Mouse (Mus musculus): ENCODE results near the gene 0610030E20Rik. TPM values are rescaled to one million over a fixed set of nuclear protein-coding genes. Genes with fewer than 3 reads are reported as not detected.
A peak's percentile ranks its signal among the peaks of the same experiment; 100 is the strongest.

The 0610030E20Rik gene
- polyA plus RNA-seq, 1 experiment from 2014 or later: 17.1 TPM

GRCm38 (mm10) chr6:72388791-72389329, 41.7 kb downstream of the 0610030E20Rik start:
- H3K9me3 ChIP-seq (ENCODE audit: control insufficient read depth, low read length): no peaks in the 10 kb centered on the region
- peak overlapping the region; percentile 100 for H3K27ac ChIP-seq (ENCODE audit: low read depth, low read length)
- ATAC-seq (replicated peaks; ENCODE audit: low FRiP score) (no peak), DNase-seq (ENCODE audit: low spot score) (no peak)
- peak overlapping the region; percentile 88 for H3K9ac ChIP-seq (ENCODE audit: low read depth, low read length)
- WGBS: 59% methylated on average over 6 of the region's 6 CpGs
- H3K4me1 ChIP-seq (replicated peaks; ENCODE audit: control insufficient read depth, insufficient read depth, low read length): peaks cover 46% of the 10 kb centered on the region
- no peaks in the 10 kb centered on the region for H3K27me3 ChIP-seq (replicated peaks; ENCODE audit: control insufficient read depth, insufficient read depth, low read length)
- peaks cover 7% of the 10 kb centered on the region; the same call in 1 of the 2 replicates for H3K36me3 ChIP-seq (ENCODE audit: control insufficient read depth, insufficient read depth, low read length)
- peak overlapping the region; percentile 77 for H3K4me3 ChIP-seq (ENCODE audit: low read depth, low read length)
- H3K4me2 ChIP-seq: peak overlapping the region; percentile 69

- ATAC-seq (replicated peaks; ENCODE audit: low FRiP score) (peak; percentile 91), DNase-seq (ENCODE audit: low spot score) (no peak)
- Histone ChIP-seq H3K4me2 (peak overlapping the region; percentile 69), H3K4me1 (replicated peaks; ENCODE audit: control insufficient read depth, insufficient read depth, low read length) (peaks cover 41% of the 10 kb centered on the region), H3K4me3 (ENCODE audit: low read depth, low read length) (peak overlapping the region; percentile 77), H3K27me3 (replicated peaks; ENCODE audit: control insufficient read depth, insufficient read depth, low read length) (no peaks in the 10 kb centered on the region), H3K9me3 (ENCODE audit: control insufficient read depth, low read length) (no peaks in the 10 kb centered on the region), H3K9ac (ENCODE audit: low read depth, low read length) (peak overlapping the region; percentile 88), H3K36me3 (ENCODE audit: control insufficient read depth, insufficient read depth, low read length) (peaks cover 7% of the 10 kb centered on the region; the same call in 1 of the 2 replicates), H3K27ac (ENCODE audit: low read depth, low read length) (peak overlapping the region; percentile 100)
- 8% methylated on average over 13 of the region's 13 CpGs for WGBS
These were observed 42.4 kb downstream of the 0610030E20Rik start for GRCm38 (mm10) chr6:72389471-72389940.

- Histone ChIP-seq H3K9me3 (ENCODE audit: control insufficient read depth, low read length) (no peaks in the 10 kb centered on the region), H3K27ac (ENCODE audit: low read depth, low read length) (peak within 1 kb of the TSS; percentile 100), H3K9ac (ENCODE audit: low read depth, low read length) (peak within 1 kb of the TSS; percentile 88), H3K4me2 (peak within 1 kb of the TSS; percentile 69), H3K36me3 (ENCODE audit: control insufficient read depth, insufficient read depth, low read length) (peaks cover 4% of the 10 kb centered on the region; the same call in 1 of the 2 replicates), H3K27me3 (replicated peaks; ENCODE audit: control insufficient read depth, insufficient read depth, low read length) (no peaks in the 10 kb centered on the region), H3K4me1 (replicated peaks; ENCODE audit: control insufficient read depth, insufficient read depth, low read length) (peaks cover 35% of the 10 kb centered on the region), H3K4me3 (ENCODE audit: low read depth, low read length) (peak within 1 kb of the TSS; percentile 77)
- DNase-seq (ENCODE audit: low spot score) (peak; percentile 83), ATAC-seq (replicated peaks; ENCODE audit: low FRiP score) (peak; percentile 34)
- under 1% methylated on average over 33 of the region's 33 CpGs for WGBS
These were observed 43.0 kb downstream of the 0610030E20Rik start, which contains the start of gene Vamp8 for GRCm38 (mm10) chr6:72389941-72390771. Gene Vamp8, minus strand, starts transcription at chr6:72390703.

GRCm38 (mm10) chr6:72390795-72391521, 43.8 kb downstream of the 0610030E20Rik start:
- H3K27me3 ChIP-seq (replicated peaks; ENCODE audit: control insufficient read depth, insufficient read depth, low read length): no peaks in the 10 kb centered on the region
- peak overlapping the region; percentile 77 for H3K4me3 ChIP-seq (ENCODE audit: low read depth, low read length)
- peak overlapping the region; percentile 69 for H3K4me2 ChIP-seq
- peak; percentile 70 for ATAC-seq (replicated peaks; ENCODE audit: low FRiP score)
- peak overlapping the region; percentile 88 for H3K9ac ChIP-seq (ENCODE audit: low read depth, low read length)
- no peaks in the 10 kb centered on the region for H3K9me3 ChIP-seq (ENCODE audit: control insufficient read depth, low read length)
- 6% methylated on average over 12 of the region's 12 CpGs for WGBS
- H3K36me3 ChIP-seq (ENCODE audit: control insufficient read depth, insufficient read depth, low read length): no peaks in the 10 kb centered on the region; the same call in 1 of the 2 replicates
- H3K27ac ChIP-seq (ENCODE audit: low read depth, low read length): peak overlapping the region; percentile 100
- DNase-seq (ENCODE audit: low spot score): peak; percentile 70
- peaks cover 27% of the 10 kb centered on the region for H3K4me1 ChIP-seq (replicated peaks; ENCODE audit: control insufficient read depth, insufficient read depth, low read length)

GRCm38 (mm10) chr6:72392341-72392740, 45.2 kb downstream of the 0610030E20Rik start:
- DNase-seq (ENCODE audit: low spot score) (no peak), ATAC-seq (replicated peaks; ENCODE audit: low FRiP score) (no peak)
- Histone ChIP-seq H3K4me3 (ENCODE audit: low read depth, low read length) (no peak overlapping the region), H3K27ac (ENCODE audit: low read depth, low read length) (peak overlapping the region; percentile 28; the same call in 1 of the 2 replicates), H3K36me3 (ENCODE audit: control insufficient read depth, insufficient read depth, low read length) (no peaks in the 10 kb centered on the region; the same call in 1 of the 2 replicates), H3K9me3 (ENCODE audit: control insufficient read depth, low read length) (no peaks in the 10 kb centered on the region), H3K4me1 (replicated peaks; ENCODE audit: control insufficient read depth, insufficient read depth, low read length) (peaks cover 23% of the 10 kb centered on the region), H3K9ac (ENCODE audit: low read depth, low read length) (no peak overlapping the region), H3K27me3 (replicated peaks; ENCODE audit: control insufficient read depth, insufficient read depth, low read length) (no peaks in the 10 kb centered on the region), H3K4me2 (peak overlapping the region; percentile 69)
- WGBS: 93% methylated on average over 5 of the region's 5 CpGs

- Histone ChIP-seq H3K36me3 (ENCODE audit: control insufficient read depth, insufficient read depth, low read length) (no peaks in the 10 kb centered on the region; the same call in 1 of the 2 replicates), H3K27me3 (replicated peaks; ENCODE audit: control insufficient read depth, insufficient read depth, low read length) (no peaks in the 10 kb centered on the region), H3K4me2 (no peak overlapping the region), H3K4me3 (ENCODE audit: low read depth, low read length) (no peak overlapping the region), H3K9ac (ENCODE audit: low read depth, low read length) (no peak overlapping the region), H3K4me1 (replicated peaks; ENCODE audit: control insufficient read depth, insufficient read depth, low read length) (peaks cover 8% of the 10 kb centered on the region), H3K27ac (ENCODE audit: low read depth, low read length) (peak overlapping the region; percentile 28; the same call in 1 of the 2 replicates), H3K9me3 (ENCODE audit: control insufficient read depth, low read length) (no peaks in the 10 kb centered on the region)
- DNase-seq (ENCODE audit: low spot score): no peak
- no peak for ATAC-seq (replicated peaks; ENCODE audit: low FRiP score)
- 80% methylated on average over 10 of the region's 10 CpGs for WGBS
These were observed 49.7 kb downstream of the 0610030E20Rik start for GRCm38 (mm10) chr6:72396837-72397251.

- ATAC-seq (replicated peaks; ENCODE audit: low FRiP score) (no peak), DNase-seq (ENCODE audit: low spot score) (no peak)
- 70% methylated on average over 2 of the region's 2 CpGs for WGBS
These were observed 52.9 kb downstream of the 0610030E20Rik start for GRCm38 (mm10) chr6:72399967-72400366.

GRCm38 (mm10) chr6:72401875-72402274, 54.8 kb downstream of the 0610030E20Rik start:
- no peak overlapping the region for H3K9ac ChIP-seq (ENCODE audit: low read depth, low read length)
- peaks cover 8% of the 10 kb centered on the region for H3K4me1 ChIP-seq (replicated peaks; ENCODE audit: control insufficient read depth, insufficient read depth, low read length)
- no peaks in the 10 kb centered on the region for H3K36me3 ChIP-seq (ENCODE audit: control insufficient read depth, insufficient read depth, low read length)
- WGBS: 20% methylated on average over 7 of the region's 7 CpGs
- no peak overlapping the region for H3K4me3 ChIP-seq (ENCODE audit: low read depth, low read length)
- no peak overlapping the region for H3K4me2 ChIP-seq
- H3K9me3 ChIP-seq (ENCODE audit: control insufficient read depth, low read length): no peaks in the 10 kb centered on the region
- ATAC-seq (replicated peaks; ENCODE audit: low FRiP score) (no peak), DNase-seq (ENCODE audit: low spot score) (no peak)
- H3K27ac ChIP-seq (ENCODE audit: low read depth, low read length): no peak overlapping the region
- no peaks in the 10 kb centered on the region for H3K27me3 ChIP-seq (replicated peaks; ENCODE audit: control insufficient read depth, insufficient read depth, low read length)

More at GRCm38 (mm10) chr6:72399967-72400366, 52.9 kb downstream of the 0610030E20Rik start:
- Histone ChIP-seq H3K4me3 (ENCODE audit: low read depth, low read length) (no peak overlapping the region), H3K27me3 (replicated peaks; ENCODE audit: control insufficient read depth, insufficient read depth, low read length) (no peaks in the 10 kb centered on the region), H3K27ac (ENCODE audit: low read depth, low read length) (no peak overlapping the region), H3K4me2 (no peak overlapping the region), H3K9ac (ENCODE audit: low read depth, low read length) (no peak overlapping the region), H3K9me3 (ENCODE audit: control insufficient read depth, low read length) (no peaks in the 10 kb centered on the region), H3K4me1 (replicated peaks; ENCODE audit: control insufficient read depth, insufficient read depth, low read length) (peaks cover 8% of the 10 kb centered on the region), H3K36me3 (ENCODE audit: control insufficient read depth, insufficient read depth, low read length) (no peaks in the 10 kb centered on the region)

All from liver, embryonic 11.5 days (tissue).